Mouse (Mus musculus): ENCODE data around the gene Ccl17.

GRCm38 (mm10) chr8:94814556-94814955, 4.3 kb downstream of the Ccl17 start:
- TF ChIP-seq CTCF (IDR thresholded peaks at IDR 0.05; ENCODE audit: extremely low read depth, insufficient read depth, insufficient read length, insufficient replicate concordance) = peak; percentile 20; the same call in 1 of the 2 replicates
- TF ChIP-seq POLR2A (IDR thresholded peaks at IDR 0.05; ENCODE audit: low read depth, low read length) = no peak
